Mouse (Mus musculus) testis, adult 2 months (tissue): ENCODE measurements around the gene Mkrn2. TPM values are rescaled to one million over a fixed set of nuclear protein-coding genes. Genes with fewer than 3 reads are reported as not detected.

Source experiments
- H3K27ac ChIP-seq: fragments of 200-500 bp; 2 replicates; pipeline ENCODE4 v1.5.1; 2012; ENCODE audit warnings: low read depth, low read length; ENCODE audit not compliant: control insufficient read depth, insufficient read depth
- H3K27me3 ChIP-seq: fragments of 200-500 bp; 2 replicates; pipeline ENCODE4 v1.6.1; 2012; ENCODE audit warnings: mild to moderate bottlenecking, low read length, moderate library complexity; ENCODE audit not compliant: control insufficient read depth, insufficient read depth
- H3K36me3 ChIP-seq: fragments of 200-500 bp; 2 replicates; pipeline ENCODE4 v1.6.1; 2012; ENCODE audit warnings: mild to moderate bottlenecking, low read length; ENCODE audit not compliant: control insufficient read depth, insufficient read depth
- H3K4me1 ChIP-seq: fragments of 200-500 bp; 2 replicates; pipeline ENCODE4 v1.6.1; 2012; ENCODE audit warnings: low read length; ENCODE audit not compliant: control insufficient read depth, insufficient read depth
- H3K4me3 ChIP-seq: fragments of 200-500 bp; 2 replicates; pipeline ENCODE4 v1.5.1; 2012; ENCODE audit warnings: low read depth, mild to moderate bottlenecking, low read length, moderate library complexity, mixed read lengths; ENCODE audit not compliant: control insufficient read depth
- CTCF ChIP-seq: fragments of 200-500 bp; IDR thresholded peaks from 2 replicates; pipeline ENCODE4 v1.5.1; 2012; ENCODE audit warnings: low read depth, mild to moderate bottlenecking, inconsistent platforms, low read length, moderate library complexity; ENCODE audit not compliant: control insufficient read depth, insufficient read depth, insufficient replicate concordance
- POLR2A ChIP-seq: fragments of 200-500 bp; IDR thresholded peaks from 2 replicates; pipeline ENCODE4 v1.6.1; 2012; ENCODE audit warnings: low read depth, mild to moderate bottlenecking, inconsistent platforms, low read length, moderate library complexity; ENCODE audit not compliant: control insufficient read depth
- polyA plus RNA-seq: library from polyadenylated mRNA; depleted of rRNA; stranded (reverse); fragments of >200 nt; gene quantifications from 2 replicates; pipeline ENCODE4 v1.2.3, GENCODE M21; 2012; rRNA removed

Gene Mkrn2
- polyA plus RNA-seq, 1 experiment: 137 TPM

- H3K27me3 ChIP-seq: no peaks in the 10 kb centered on the region
- no peaks in the 10 kb centered on the region for H3K36me3 ChIP-seq
- no peak overlapping the region for H3K4me3 ChIP-seq
- H3K27ac ChIP-seq: no peak overlapping the region
- TF ChIP-seq POLR2A (no peak), CTCF (no peak)
- no peaks in the 10 kb centered on the region for H3K4me1 ChIP-seq
These were observed 52.2 kb downstream of the Mkrn2 start for GRCm38 (mm10) chr6:115653939-115654338.

- no peaks in the 10 kb centered on the region for H3K4me1 ChIP-seq
- H3K27me3 ChIP-seq: no peaks in the 10 kb centered on the region
- no peak overlapping the region for H3K27ac ChIP-seq
- H3K36me3 ChIP-seq: no peaks in the 10 kb centered on the region
- H3K4me3 ChIP-seq: no peak overlapping the region
- TF ChIP-seq CTCF (no peak), POLR2A (no peak)
These were observed 57.1 kb downstream of the Mkrn2 start for GRCm38 (mm10) chr6:115658802-115659201.

- no peak for TF ChIP-seq POLR2A
- TF ChIP-seq CTCF: no peak
- Histone ChIP-seq H3K4me1 (no peaks in the 10 kb centered on the region), H3K27ac (no peak overlapping the region), H3K36me3 (no peaks in the 10 kb centered on the region), H3K4me3 (no peak overlapping the region), H3K27me3 (no peaks in the 10 kb centered on the region)
These were observed 62.6 kb downstream of the Mkrn2 start for GRCm38 (mm10) chr6:115664268-115664667.

- Histone ChIP-seq H3K4me3 (no peak overlapping the region), H3K4me1 (no peaks in the 10 kb centered on the region), H3K36me3 (no peaks in the 10 kb centered on the region), H3K27ac (no peak overlapping the region), H3K27me3 (no peaks in the 10 kb centered on the region)
- TF ChIP-seq POLR2A: no peak
- TF ChIP-seq CTCF: no peak
These were observed 64.9 kb downstream of the Mkrn2 start for GRCm38 (mm10) chr6:115666641-115667040.

Other genes with a start within 250 kb of the Mkrn2 start
- 1.2 and 2.0 TPM in 2 replicates for gene Pparg, start 241.0 kb upstream of the Mkrn2 start, polyA plus RNA-seq
- gene Tsen2, start 57.2 kb upstream of the Mkrn2 start, polyA plus RNA-seq: 1.4 and 2.2 TPM in 2 replicates
- gene Mkrn2os, start 9.3 kb upstream of the Mkrn2 start, polyA plus RNA-seq: 0.66 and 1.9 TPM in 2 replicates
- 40.1 and 44.9 TPM in 2 replicates for gene Raf1, start 74.7 kb downstream of the Mkrn2 start, polyA plus RNA-seq
- gene Tmem40, start 160.5 kb downstream of the Mkrn2 start, polyA plus RNA-seq: 0.53 and 0.93 TPM in 2 replicates
- 7.2 TPM in 2 replicates for gene Cand2, start 172.6 kb downstream of the Mkrn2 start, polyA plus RNA-seq
- 597 and 654 TPM in 2 replicates for gene Rpl32, start 206.8 kb downstream of the Mkrn2 start, polyA plus RNA-seq
- gene Efcab12, start 236.5 kb downstream of the Mkrn2 start, polyA plus RNA-seq: 26.2 and 27.6 TPM in 2 replicates